Mouse (Mus musculus) forebrain, embryonic 14.5 days (tissue): ENCODE measurements around the gene Amn1. TPM values are rescaled to one million over a fixed set of nuclear protein-coding genes. Genes with fewer than 3 reads are reported as not detected.
A peak's percentile ranks its signal among the peaks of the same experiment; 100 is the strongest.
"Not testable (repeated sequence)": the region's sequence is repeated elsewhere in the genome, so short reads cannot be mapped to it uniquely, and the experiment has no call there.

Experiments used
- ATAC-seq: fragments of 200-750 bp; cut with Nextera tagmentation; 2 replicates; pipeline ENCODE4 v1.8.0; 2017; ENCODE audit warnings: mild to moderate bottlenecking, moderate library complexity
- DNase-seq: peaks from one replicate; pipeline ENCODE4 v3.0.0-alpha.2; 2015; ENCODE audit warnings: low spot score
- H3K27ac ChIP-seq: fragments of 300-500 bp; sonication (generic); 2 replicates; pipeline ENCODE4 v1.5.1; 2014; ENCODE audit warnings: low read depth, mild to moderate bottlenecking, control low read depth, low read length, moderate library complexity
- H3K27me3 ChIP-seq: fragments of 300-500 bp; sonication (generic); replicated peaks from 2 replicates; pipeline ENCODE4 v1.6.1; 2014; ENCODE audit warnings: low read length, control low read depth, mixed read lengths; ENCODE audit not compliant: control insufficient read depth, insufficient read depth
- H3K36me3 ChIP-seq: fragments of 300-500 bp; sonication (generic); 2 replicates; pipeline ENCODE4 v1.6.1; 2014; ENCODE audit warnings: low read length, control low read depth; ENCODE audit not compliant: control insufficient read depth, insufficient read depth
- H3K4me1 ChIP-seq: fragments of 300-500 bp; sonication (generic); 2 replicates; pipeline ENCODE4 v1.6.1; 2014; ENCODE audit warnings: antibody characterized with exemption, low read length, control low read depth; ENCODE audit not compliant: control insufficient read depth, insufficient read depth
- H3K4me2 ChIP-seq: fragments of 300-500 bp; sonication (generic); 2 replicates; pipeline ENCODE4 v1.6.1; 2014; ENCODE audit warnings: mild to moderate bottlenecking, control low read depth, low read length
- H3K4me3 ChIP-seq: fragments of 300-500 bp; sonication (generic); 2 replicates; pipeline ENCODE4 v1.5.1; 2014; ENCODE audit warnings: low read depth, low read length, control low read depth
- H3K9ac ChIP-seq: fragments of 300-500 bp; sonication (generic); 2 replicates; pipeline ENCODE4 v1.6.1; 2014; ENCODE audit warnings: mild to moderate bottlenecking, low read length, control low read depth, moderate library complexity
- H3K9me3 ChIP-seq: fragments of 300-500 bp; sonication (generic); replicated peaks from 2 replicates; pipeline ENCODE4 v1.6.1; 2016; ENCODE audit warnings: low read length, control low read depth, mixed read lengths; ENCODE audit not compliant: control insufficient read depth
- WGBS: fragments of 180-500 bp; shearing (Covaris S2); extraction: QIAGEN DNeasy Blood & Tissue Kit; methylation state at CpG from one replicate; pipeline ENCODE4 v1.1.7; 2014; 5-methylcytosine and 5-hydroxymethylcytosine counted together
- polyA plus RNA-seq: library from polyadenylated mRNA; unstranded; fragments of >200 nt; fragmentation: Nextera tagmentation; extraction: Ambion mirVana; gene quantifications from 2 replicates; pipeline ENCODE4 v1.2.1, GENCODE M21; 2014

The Amn1 gene
- polyA plus RNA-seq: 105 and 121 TPM in 2 replicates

DNA sequence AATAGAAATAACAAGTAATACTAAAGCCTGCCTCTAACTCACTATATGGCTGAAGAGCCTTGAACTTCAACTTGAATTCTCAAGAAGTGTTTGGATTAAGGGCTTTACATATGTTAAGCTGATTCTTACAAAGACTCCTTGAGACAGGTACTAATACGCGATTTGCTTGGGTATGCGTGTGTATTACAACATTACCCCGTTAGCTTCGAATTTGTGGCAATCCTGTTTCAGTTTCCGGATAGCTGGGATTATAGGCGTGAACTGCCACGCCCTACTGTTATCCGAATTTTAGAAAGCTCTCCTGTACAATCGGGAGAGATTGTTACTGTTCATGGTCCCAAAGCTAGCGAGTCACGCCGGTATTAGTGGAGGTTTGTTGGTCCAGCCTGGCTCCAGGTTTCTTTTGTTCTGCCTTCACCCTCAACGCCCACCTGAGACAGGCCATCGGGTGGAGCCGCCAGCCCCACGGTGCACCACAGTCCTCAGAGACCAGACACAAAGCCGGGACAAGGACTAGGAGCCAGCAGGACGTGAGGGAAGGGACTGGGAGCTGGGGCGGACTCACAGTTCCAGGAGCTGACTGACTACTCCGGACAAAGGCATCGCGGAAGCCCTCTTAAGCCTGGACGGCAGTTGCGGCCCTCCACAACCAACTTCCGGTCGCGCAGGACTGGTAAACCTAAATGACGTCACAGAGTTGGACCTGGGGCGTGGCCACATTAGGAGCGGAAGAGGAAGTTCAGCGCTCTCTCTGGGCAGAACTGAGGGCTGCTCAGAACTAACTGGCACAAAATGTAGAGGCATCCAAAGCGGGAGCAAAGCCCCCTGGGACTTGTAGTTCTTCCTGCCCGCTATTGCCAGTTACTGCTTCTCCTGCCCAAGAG is at the start of gene Amn1:
TSS of gene Amn1 (minus strand) at position 672 of the 884 bp plus-strand sequence.
- DNase-seq (peak; percentile 100), ATAC-seq (peak; percentile 99)
- H3K9ac ChIP-seq: peak within 1 kb of the TSS; percentile 90
- peak within 1 kb of the TSS; percentile 71 for H3K4me2 ChIP-seq
- peak within 1 kb of the TSS; percentile 66 for H3K4me3 ChIP-seq
- peak within 1 kb of the TSS; percentile 94 for H3K27ac ChIP-seq
- H3K4me1 ChIP-seq: peaks cover 10% of the 10 kb centered on the region
- WGBS: under 1% methylated on average over 34 of the region's 34 CpGs
- H3K36me3 ChIP-seq: peaks cover 1% of the 10 kb centered on the region; the same call in 1 of the 2 replicates
- no peaks in the 10 kb centered on the region for H3K27me3 ChIP-seq
- H3K9me3 ChIP-seq: no peaks in the 10 kb centered on the region

DNA sequence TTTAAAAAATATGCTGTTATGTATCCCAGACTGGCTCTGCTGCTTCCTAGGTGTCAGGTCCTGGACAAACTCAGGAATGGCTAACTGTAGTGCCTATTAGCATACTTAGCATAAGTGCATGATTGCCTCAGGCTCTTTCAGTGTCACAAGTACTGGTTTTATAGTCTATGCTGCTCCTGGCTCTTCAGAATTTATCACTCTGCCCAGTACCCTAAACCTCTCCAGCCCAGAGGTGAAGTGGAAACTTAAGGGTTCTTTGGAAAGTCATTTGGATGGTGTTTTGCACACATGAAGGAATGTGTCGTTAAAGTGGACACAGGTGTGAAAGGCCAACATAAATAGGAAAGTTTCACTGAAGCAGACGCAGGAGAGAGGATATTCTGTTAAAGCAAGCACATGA is 48.3 kb upstream of the Amn1 start:
- Histone ChIP-seq H3K27me3 (no peaks in the 10 kb centered on the region), H3K9me3 (no peaks in the 10 kb centered on the region), H3K4me3 (no peak overlapping the region), H3K4me1 (no peaks in the 10 kb centered on the region), H3K9ac (no peak overlapping the region), H3K4me2 (no peak overlapping the region), H3K27ac (no peak overlapping the region), H3K36me3 (no peaks in the 10 kb centered on the region)
- DNase-seq: no peak
- ATAC-seq: no peak
- 88% methylated on average over 2 of the region's 2 CpGs for WGBS

DNA sequence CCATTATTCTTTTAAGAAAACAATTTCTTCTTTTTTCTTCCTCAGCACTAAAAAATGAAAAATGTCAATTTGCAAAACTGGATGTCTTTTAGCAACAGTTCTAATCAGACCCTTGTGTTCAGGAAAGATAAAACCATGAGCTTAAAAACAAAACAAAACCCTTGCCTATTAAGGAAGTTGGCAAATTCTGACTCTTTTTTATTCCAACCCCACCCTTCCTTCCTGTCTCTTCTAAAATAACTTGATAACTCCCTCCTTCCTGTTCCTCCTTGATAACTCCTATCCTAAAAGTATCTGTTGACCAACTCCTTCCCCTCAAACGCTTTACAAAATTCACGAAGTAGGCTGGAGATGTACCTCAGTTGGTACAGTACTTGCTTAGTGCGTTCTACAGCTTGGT is 45.4 kb upstream of the Amn1 start:
- ATAC-seq (no peak), DNase-seq (no peak)

DNA sequence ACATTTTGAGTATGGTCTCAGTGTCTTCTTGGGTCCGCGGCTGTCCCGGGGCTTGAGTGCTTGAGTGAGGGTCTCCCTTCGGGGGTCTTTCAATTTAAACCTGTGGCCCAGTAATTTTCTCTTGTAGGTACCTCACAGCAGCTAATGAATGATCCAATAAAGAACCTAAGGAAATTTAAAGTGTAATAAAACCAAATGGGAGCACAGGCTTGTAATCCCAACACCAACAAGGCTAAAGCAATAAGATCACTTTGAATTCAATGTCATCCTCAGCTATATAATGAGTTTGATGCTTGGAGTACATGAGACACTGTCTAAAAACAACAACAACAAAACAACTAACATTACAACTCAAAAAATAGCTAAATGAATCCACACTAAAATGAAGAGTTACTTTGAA is 36.2 kb upstream of the Amn1 start:
- H3K9me3 ChIP-seq: no peaks in the 10 kb centered on the region
- H3K9ac ChIP-seq: no peak overlapping the region
- DNase-seq: no peak
- H3K27ac ChIP-seq: no peak overlapping the region
- WGBS: 95% methylated on average over 4 of the region's 4 CpGs
- no peaks in the 10 kb centered on the region for H3K36me3 ChIP-seq
- H3K27me3 ChIP-seq: no peaks in the 10 kb centered on the region
- no peaks in the 10 kb centered on the region for H3K4me1 ChIP-seq
- ATAC-seq: no peak
- H3K4me2 ChIP-seq: no peak overlapping the region
- H3K4me3 ChIP-seq: no peak overlapping the region

More for the DNA sequence above, 45.4 kb upstream of the Amn1 start:
- Histone ChIP-seq H3K4me1 (no peaks in the 10 kb centered on the region), H3K27me3 (no peaks in the 10 kb centered on the region), H3K4me3 (no peak overlapping the region), H3K4me2 (no peak overlapping the region), H3K9me3 (no peaks in the 10 kb centered on the region), H3K9ac (no peak overlapping the region), H3K27ac (no peak overlapping the region), H3K36me3 (no peaks in the 10 kb centered on the region)
- 94% methylated on average over 3 of the region's 3 CpGs for WGBS

DNA sequence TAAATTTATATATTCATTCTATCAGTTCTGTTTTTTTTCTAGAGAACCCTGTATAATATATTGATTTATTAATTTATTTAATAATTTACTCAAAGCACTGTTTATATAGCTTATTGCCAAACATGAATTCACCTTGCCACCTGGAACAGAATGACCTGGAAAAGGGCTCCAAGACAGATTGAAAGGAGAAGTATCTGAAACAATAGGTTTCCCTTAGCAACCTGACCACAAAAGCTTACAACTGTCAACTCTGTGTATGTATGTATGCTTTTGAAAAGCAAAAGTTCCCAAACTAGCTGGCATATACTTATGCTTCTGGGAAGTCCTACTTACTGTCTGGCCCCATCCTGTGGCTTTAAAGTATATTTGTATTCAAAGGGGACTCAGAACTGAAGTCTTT is 32.8 kb upstream of the Amn1 start:
- no peaks in the 10 kb centered on the region for H3K4me1 ChIP-seq
- H3K36me3 ChIP-seq: no peaks in the 10 kb centered on the region
- H3K4me3 ChIP-seq: no peak overlapping the region
- H3K27me3 ChIP-seq: no peaks in the 10 kb centered on the region
- H3K4me2 ChIP-seq: no peak overlapping the region
- no peaks in the 10 kb centered on the region for H3K9me3 ChIP-seq
- no peak overlapping the region for H3K9ac ChIP-seq
- no peak overlapping the region for H3K27ac ChIP-seq
- no peak for DNase-seq
- no peak for ATAC-seq

DNA sequence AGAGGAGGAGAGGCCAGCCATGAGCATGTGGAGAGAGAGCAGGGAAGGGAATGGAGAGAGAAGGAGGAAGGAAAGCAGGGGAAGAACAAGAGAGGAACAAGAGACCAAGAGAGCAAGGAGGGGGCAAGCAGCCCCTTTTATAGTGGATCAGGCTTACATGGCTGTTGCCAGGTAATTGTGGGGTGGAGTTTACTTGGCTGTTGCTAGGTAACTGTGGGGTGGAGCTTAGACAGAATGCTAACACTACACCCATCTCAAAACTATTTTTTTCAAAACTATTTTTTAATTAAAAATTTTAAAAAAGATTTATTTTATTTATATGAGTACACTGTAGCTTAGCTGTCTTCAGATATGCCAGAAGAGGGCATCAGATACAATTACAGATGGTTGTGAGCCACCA is 10.1 kb upstream of the Amn1 start:
- Histone ChIP-seq H3K36me3 (no peaks in the 10 kb centered on the region), H3K9me3 (no peaks in the 10 kb centered on the region), H3K9ac (no peak overlapping the region), H3K4me1 (no peaks in the 10 kb centered on the region), H3K4me3 (no peak overlapping the region), H3K27ac (no peak overlapping the region), H3K27me3 (no peaks in the 10 kb centered on the region), H3K4me2 (no peak overlapping the region)
- ATAC-seq (no peak), DNase-seq (no peak)

DNA sequence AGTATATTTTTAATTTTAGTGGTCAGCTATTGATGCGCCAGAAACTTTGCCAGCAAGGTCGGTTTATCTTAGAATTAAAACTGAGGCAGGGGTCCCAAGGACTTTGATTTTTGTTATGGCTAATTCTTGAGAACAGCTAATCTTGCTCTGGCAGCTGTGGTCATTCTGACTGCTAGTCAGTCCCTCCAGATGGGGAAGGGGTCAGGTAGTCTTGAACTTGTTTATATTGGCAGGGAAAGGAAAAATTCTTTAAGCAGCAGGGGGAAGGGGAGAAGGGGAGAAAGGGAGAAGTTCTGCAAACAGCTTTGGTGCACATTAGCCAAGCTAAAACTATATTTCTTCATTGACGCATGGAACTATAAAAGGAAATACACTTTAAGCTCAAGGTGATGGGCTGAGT is 8.6 kb upstream of the Amn1 start:
- H3K9me3 ChIP-seq: no peaks in the 10 kb centered on the region
- no peaks in the 10 kb centered on the region for H3K36me3 ChIP-seq
- no peak overlapping the region for H3K9ac ChIP-seq
- no peaks in the 10 kb centered on the region for H3K4me1 ChIP-seq
- no peak overlapping the region for H3K4me2 ChIP-seq
- no peaks in the 10 kb centered on the region for H3K27me3 ChIP-seq
- H3K27ac ChIP-seq: no peak overlapping the region
- WGBS: 83% methylated on average over 3 of the region's 3 CpGs
- H3K4me3 ChIP-seq: no peak overlapping the region
- no peak for DNase-seq
- no peak for ATAC-seq

DNA sequence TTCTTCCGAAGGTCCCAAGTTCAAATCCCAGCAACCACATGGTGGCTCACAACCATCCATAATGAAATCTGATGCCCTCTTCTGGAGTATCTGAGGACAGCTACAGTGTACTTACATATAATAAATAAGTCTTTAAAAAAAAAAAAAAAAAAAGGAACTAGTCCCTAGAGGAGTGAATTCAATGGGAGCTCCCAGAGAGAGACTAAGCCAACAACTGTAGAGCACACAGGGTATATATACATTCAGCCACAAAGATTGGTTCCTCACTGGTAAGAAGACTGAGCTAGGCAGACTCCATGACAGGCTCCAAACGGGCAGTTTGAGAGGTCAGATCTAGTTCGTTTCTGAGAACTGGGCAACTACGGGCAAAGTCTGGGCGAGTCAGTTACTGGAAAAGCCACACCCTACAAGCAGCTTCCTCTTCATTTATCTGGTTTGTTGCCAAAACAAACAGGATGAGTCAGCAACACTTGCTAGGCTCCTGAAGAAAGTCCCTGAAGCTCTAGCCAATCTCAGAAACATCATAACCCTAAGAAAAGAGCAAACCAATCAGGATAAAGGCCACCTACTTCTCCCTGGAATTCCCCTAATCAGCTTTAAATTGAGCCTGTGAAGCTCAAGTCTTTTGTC is 4.9 kb upstream of the Amn1 start:
- ATAC-seq (no peak), DNase-seq (no peak)
- WGBS: 70% methylated on average over 5 of the region's 5 CpGs
- Histone ChIP-seq H3K27me3 (no peaks in the 10 kb centered on the region), H3K27ac (no peak overlapping the region), H3K4me3 (no peak overlapping the region), H3K9ac (no peak overlapping the region), H3K36me3 (no peaks in the 10 kb centered on the region), H3K4me2 (no peak overlapping the region), H3K9me3 (no peaks in the 10 kb centered on the region), H3K4me1 (no peaks in the 10 kb centered on the region)

DNA sequence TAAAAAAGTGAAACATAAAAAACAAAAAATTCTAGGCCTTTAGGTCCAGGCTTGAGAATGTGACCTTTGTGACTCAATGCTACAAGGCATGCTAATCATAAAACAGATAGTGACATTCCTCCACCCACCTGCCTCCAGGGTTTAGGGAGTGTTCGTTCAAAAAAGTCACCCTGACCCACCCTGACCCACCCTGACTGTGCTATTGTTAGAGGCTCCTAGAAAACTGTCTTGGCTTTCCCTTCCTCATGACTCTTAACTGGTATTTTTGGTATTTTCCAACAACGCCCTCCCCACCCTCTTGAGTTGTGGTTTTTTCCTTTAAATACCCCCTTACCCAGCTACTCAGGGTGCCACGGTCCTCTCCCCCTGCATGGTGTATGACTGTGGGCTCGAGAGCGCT is 3.4 kb upstream of the Amn1 start:
- WGBS: 90% methylated on average over 5 of the region's 5 CpGs
- H3K9ac ChIP-seq, H3K27me3 ChIP-seq, DNase-seq, H3K36me3 ChIP-seq, ATAC-seq, H3K4me1 ChIP-seq, H3K4me3 ChIP-seq, H3K27ac ChIP-seq, H3K9me3 ChIP-seq, H3K4me2 ChIP-seq: not testable (repeated sequence)
